Mouse (Mus musculus) heart, postnatal 14 days (tissue): ENCODE measurements around the gene Tbx21. TPM values are rescaled to one million over a fixed set of nuclear protein-coding genes. Genes with fewer than 3 reads are reported as not detected.

Source experiments
- DNase-seq, 2 experiments: peaks; one replicate each; pipeline ENCODE4 v3.0.0; 2021 to 2022
- intact Hi-C: fragments of 180-260 bp; cut with DNase I; formaldehyde crosslinking; loops from one replicate; pipeline ENCODE4 v1.15.1; 2025
- long read RNA-seq, 2 experiments: library from polyadenylated mRNA; stranded (forward); transcript quantifications; one replicate each; pipeline ENCODE4 v2.0.0; 2021
- total RNA-seq, 2 experiments: library from RNA; stranded (reverse); gene quantifications; 2 replicates each; pipeline ENCODE4 v1.2.3; 2021

Gene Tbx21
- under 1 TPM in 1 of 2 experiments, not detected in 1; 0.12 TPM for total RNA-seq
- long read RNA-seq, experiment 1: 0 reads
- long read RNA-seq, experiment 2: 0 reads

DNA sequence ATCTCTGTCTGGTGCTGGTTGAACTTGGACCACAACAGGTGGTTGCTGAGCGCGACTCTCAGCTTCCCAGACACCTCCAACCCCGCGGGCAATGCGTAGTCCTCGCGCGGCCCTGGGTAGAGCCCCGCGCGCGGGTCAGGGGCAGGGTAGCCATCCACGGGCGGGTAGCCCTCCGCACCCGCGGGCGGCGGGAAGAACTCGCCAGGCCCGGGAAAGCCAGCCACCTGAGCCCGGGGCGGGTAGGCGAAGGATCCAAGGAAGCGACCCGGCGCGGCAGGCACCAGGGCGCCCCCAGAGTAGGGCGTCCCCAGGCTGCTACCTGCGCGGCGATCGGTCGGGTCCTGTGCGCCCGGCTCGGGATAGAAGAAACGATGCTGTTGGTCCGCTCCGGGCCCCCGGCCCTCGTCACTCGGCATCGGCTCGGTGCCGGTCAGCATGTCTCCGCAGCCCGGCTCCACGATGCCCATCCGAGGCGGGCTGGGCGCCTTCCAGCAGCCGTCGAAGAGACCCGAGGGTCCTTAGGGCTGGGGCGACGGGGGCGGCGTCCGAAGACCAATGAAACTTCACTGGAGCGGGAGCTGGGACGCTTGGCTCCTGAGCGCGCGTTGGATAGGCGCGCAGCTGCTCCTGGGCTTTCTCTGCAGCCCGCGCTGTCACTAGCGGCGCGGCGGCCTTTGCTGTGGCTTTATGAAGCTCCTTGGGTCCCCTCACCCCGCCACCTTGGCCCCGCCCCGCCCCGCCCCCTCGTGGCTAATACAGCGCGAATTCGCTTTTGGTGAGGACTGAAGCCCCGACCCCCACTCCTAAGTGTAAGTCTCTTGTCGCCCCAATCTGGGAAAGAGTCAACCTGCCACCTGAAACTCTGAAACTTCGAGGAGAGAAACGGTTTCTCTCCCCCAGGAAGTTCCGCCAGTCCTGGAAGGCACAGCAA lies at the start of gene Tbx21:
Tbx21 (minus strand) TSS at position 661 of the 931 bp plus-strand sequence.
- DNase-seq: no peak
- intact Hi-C loops: no loop called here

- no peak for DNase-seq
- intact Hi-C loops: no loop called here
These were observed 45.2 kb upstream of the Tbx21 start for GRCm38 (mm10) chr11:97160341-97160740.

DNA sequence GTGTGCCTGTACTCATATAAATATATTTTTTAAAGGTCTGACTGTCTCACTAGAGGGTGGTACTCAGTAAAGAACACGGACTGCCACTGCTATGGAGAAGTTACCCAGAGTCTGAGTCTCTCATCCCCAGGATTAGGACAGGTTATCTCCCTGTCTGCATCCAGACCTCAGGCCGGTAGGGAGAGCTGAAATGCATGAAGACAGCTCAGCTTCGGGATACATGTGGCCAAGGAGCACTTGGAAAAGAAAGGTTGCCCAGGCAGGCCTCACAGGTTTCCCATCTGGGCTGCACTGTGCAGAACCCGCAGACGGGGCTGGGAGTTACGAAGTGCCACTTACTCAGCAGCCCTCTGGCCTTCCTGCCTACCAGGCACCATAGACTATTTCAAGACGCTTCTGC lies 41.9 kb upstream of the Tbx21 start:
- intact Hi-C loops: no loop called here

GRCm38 (mm10) chr11:97152662-97153287 lies 37.6 kb upstream of the Tbx21 start:
- intact Hi-C loops: no loop called here
- DNase-seq: no peak

More for the DNA sequence above, 41.9 kb upstream of the Tbx21 start:
- no peak for DNase-seq

DNA sequence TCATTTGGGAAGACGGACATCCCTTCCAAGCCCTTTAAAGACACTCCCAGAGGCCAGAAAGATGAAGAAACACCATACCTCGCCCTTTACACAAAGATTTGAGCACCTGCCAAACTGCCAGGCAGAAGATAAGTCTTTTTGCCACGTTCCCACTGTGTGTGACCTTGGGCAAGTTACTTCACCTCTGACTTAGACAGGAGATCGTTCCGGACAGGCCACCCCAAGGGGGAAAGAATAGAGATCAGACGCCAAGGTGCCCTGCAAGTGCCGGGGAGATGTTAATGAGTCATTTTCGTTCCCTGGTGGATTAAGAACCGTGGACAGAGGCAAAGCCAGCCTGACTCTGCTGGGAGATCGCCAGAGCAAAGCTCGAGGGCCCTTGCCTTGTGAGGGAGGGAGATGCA lies 36.9 kb upstream of the Tbx21 start:
- DNase-seq: peak; percentile 46 to 70
- intact Hi-C loops: no loop called here

DNA sequence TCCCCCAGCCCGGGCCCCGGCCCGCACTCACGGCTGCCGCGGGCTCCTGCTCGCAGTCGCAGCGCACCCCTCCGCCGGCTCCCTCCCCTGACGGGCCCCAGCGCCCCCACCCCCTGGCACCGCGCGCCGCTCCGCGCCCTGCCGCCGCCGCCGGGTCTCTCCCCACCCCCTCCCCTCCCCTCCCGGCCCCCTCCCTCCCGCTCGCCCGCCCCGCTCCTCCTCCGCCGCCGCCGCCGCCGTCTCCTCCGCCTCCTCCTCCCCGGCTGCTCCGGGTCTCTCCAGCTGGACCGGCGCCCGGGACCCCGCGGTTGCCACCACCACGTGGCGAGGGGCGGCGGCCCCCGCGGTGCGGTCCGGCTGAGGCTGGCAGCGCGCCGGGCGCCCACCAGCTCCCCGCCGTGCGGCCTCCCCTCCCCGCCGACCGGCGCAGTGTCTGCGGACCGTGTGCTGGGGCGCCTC lies 36.2 kb upstream of the Tbx21 start, which contains the start of gene Tbkbp1:
Tbkbp1 (minus strand) TSS at position 153 of the 459 bp plus-strand sequence.
- DNase-seq: peak; percentile 47 to 65
- intact Hi-C loops: no loop called here

DNA sequence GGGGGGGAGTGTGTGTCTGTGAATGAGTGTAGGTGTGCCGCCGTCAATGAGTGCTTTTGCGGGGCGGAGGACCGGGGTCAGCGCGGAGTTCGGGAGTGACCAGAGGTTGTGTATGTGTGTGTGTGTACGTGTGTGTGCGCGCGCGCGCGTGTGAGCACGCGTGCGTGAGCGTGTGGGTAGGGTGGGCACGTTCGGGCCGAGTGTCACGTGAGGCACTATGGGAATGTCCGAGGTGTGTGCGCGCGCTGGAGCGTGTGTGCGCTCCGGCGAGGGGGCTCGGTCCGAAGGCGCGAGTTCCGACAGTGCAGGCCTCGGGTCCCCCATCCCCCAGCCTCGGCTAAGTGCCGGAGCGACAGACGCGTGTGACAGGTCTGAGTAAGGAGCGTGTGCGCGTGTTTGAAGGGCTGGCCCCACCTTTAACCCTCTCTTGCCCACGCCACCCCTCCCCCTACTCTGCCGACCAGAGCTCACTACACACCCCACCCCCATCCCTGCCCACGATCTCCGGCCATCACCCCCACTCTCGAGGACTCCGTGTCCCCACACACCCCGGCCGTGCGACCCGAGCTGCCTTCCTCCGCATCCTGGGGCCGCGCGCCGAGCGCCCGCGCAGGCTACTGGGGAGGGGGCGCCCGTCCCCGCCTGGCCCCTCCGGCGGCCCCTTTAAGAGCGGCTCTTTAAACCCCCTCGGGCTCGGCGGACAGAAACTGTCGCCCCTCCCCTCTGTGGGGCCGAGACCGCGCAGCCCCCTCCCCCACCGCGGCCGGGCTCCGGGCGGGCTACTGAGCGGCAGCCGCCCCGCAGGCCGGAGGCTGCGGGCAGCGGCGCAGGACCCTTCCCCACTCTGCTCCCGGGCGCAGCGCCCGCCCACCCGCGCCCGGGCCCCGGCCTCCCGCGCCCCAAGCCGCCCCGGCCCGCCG lies 35.5 kb upstream of the Tbx21 start:
- intact Hi-C loops: no loop called here
- DNase-seq: peak; percentile 64

DNA sequence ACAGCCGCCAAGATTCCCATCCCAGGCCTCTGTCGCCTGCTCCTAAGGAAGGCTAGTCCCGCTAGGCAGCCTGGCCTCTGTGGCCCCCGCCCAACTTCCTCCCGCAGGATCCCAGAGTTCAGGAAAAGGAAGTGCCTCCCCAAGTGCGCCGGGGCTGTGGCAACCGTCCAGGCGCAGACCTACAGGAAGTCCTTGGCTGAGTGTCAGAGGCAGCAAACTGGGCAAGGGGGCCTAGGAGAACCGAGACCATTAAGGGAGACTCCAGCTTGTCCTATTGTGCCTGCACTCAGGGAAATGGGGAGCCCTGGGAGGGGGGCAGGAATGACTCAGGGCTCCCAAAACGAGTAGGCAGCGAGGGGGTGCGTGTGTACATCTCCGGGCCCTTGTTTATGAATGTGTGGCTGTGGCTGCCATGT lies 34.9 kb upstream of the Tbx21 start:
- intact Hi-C loops: loop anchor here (2.0 kb wide), 1 partner anchor 49 kb away; no protein-coding TSS in a partner anchor

DNA sequence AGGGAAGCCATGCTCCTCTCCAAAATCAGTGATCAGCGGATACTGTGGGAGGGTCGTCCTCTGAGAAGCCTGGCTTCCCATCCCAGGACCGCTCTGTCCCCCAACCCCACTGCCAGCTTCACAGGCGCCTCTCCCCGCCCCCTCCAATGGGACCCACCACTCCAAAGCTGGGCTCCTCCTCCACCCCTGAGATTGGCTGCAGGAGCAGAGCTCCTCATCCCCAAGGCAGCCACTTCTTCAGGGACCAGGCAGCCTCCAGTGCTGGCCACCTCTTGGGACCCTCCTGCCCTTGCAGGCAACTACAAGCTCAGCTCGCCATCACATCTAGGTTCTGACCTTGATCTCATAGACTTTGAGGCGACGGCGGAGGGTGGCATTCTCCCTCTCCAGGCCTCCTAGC lies 33.9 kb upstream of the Tbx21 start:
- DNase-seq: no peak
- intact Hi-C loops: loop anchor here (2.0 kb wide), 1 partner anchor 48 kb away; no protein-coding TSS in a partner anchor

More for the DNA sequence above, 34.9 kb upstream of the Tbx21 start:
- DNase-seq: peak; percentile 83 to 88

- intact Hi-C loops: loop anchor here (2.0 kb wide), 1 partner anchor 48 kb away; no protein-coding TSS in a partner anchor
- DNase-seq: no peak
These were observed 33.5 kb upstream of the Tbx21 start for GRCm38 (mm10) chr11:97148591-97148990.

DNA sequence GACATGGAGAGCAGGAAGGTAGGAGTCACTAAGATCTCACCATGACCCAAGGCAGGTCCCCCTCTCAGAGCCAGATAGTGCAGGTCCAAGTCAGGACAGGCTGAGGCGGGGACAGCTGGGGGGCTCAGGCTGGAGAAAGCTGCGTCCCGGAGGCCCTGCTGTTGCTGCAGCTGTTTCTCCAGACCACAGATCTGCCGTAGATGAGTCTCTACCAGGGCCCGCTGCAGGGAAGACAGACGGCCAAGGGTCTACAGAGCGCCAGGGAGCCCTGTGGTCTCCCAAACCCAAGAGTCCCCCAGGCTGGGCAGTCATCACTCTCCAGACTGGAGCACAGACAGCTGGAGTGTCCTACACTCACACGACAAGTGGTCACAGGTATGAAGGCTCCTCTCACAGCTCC lies 32.2 kb upstream of the Tbx21 start:
- DNase-seq: no peak
- intact Hi-C loops: loop anchor here (2.0 kb wide), 1 partner anchor 75 kb away; no protein-coding TSS in a partner anchor

DNA sequence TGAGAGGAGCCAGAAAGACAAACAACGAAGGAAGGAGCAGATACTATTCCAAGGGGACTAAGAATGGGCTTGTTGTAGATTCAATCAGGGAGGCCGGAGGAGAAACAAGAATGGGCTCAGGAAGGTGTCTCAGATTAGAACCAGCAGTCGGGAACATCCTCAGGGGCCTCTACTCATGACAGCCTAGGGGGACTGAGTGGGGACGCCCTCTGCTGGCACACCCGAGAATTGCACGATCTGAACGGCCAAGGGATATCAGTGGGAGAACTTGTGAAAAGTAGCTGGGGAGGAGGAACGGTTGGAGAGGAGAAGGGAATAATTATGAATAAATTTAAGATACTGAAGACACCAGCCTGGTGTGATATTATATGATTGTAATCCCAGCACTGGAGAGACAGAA lies 31.6 kb upstream of the Tbx21 start:
- DNase-seq: peak; percentile 74 to 85
- intact Hi-C loops: loop anchor here (2.0 kb wide), 1 partner anchor 74 kb away; no protein-coding TSS in a partner anchor

DNA sequence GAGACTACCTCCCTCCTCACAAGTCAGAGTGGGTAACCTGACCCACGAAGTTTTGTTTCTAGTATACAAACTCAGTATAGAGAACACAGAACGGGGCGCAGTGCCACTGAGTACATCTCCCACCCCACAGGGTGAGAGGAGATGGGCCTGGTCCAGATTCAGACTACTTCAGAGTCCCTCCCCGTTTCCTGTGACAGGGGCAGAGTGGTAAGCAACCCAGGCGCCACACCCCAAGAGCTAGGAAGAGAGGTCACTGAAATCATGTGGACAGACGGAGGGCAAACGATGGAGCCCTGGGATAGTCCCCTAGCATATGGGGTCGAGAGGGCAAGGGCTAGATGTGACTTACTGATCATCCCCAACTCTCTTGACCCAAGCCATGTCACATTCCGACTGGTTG lies 30.8 kb upstream of the Tbx21 start:
- intact Hi-C loops: loop anchor here (2.0 kb wide), 1 partner anchor 73 kb away; no protein-coding TSS in a partner anchor
- DNase-seq: no peak

- DNase-seq: no peak
- intact Hi-C loops: no loop called here
These were observed 30.2 kb upstream of the Tbx21 start for GRCm38 (mm10) chr11:97145320-97145719.

GRCm38 (mm10) chr11:97143196-97143900 lies 28.2 kb upstream of the Tbx21 start:
- no peak for DNase-seq
- intact Hi-C loops: no loop called here

DNA sequence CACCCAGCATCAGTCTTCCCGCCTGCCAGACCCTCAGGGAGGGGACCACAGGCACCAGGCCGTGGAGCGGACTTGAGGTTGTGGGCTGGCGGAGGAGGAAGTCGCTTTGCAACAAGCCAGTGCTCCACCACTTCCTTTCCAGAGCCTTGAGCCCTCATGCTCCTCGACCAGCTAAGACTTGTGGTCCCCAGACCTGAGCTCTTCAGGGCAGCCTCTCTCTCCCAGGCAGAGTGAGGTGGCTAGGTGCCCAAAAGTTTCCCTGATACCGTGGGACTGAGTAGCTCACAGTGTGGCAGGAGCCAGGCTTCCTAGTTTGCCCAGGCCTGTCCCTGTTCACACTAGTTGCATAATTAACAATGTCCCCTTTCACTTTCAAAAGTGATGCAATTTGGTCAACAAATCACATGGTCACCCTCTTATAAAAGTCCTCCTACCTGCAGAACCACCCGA lies 27.1 kb upstream of the Tbx21 start:
- intact Hi-C loops: no loop called here
- DNase-seq: no peak

DNA sequence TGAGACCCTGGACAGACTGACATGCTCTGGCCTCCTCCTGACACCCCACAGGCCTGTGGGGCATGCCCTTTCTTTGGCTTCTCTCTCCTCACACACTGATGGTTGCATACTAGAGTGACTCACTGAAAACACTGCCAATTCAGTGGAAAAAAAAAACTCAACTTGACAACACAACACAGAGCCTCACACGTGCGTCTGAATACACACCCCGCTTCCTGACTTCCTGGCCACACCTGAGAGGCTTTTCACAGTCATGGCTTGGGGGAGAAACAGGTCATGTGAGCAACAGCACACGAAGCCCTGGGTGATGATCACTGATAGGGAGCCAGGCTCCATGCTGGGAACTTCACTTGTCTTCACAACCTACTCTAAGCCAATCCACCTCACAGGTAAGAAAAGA lies 25.7 kb upstream of the Tbx21 start:
- intact Hi-C loops: no loop called here
- no peak for DNase-seq

- intact Hi-C loops: no loop called here
- no peak for DNase-seq
These were observed 24.1 kb upstream of the Tbx21 start for GRCm38 (mm10) chr11:97139256-97139655.

DNA sequence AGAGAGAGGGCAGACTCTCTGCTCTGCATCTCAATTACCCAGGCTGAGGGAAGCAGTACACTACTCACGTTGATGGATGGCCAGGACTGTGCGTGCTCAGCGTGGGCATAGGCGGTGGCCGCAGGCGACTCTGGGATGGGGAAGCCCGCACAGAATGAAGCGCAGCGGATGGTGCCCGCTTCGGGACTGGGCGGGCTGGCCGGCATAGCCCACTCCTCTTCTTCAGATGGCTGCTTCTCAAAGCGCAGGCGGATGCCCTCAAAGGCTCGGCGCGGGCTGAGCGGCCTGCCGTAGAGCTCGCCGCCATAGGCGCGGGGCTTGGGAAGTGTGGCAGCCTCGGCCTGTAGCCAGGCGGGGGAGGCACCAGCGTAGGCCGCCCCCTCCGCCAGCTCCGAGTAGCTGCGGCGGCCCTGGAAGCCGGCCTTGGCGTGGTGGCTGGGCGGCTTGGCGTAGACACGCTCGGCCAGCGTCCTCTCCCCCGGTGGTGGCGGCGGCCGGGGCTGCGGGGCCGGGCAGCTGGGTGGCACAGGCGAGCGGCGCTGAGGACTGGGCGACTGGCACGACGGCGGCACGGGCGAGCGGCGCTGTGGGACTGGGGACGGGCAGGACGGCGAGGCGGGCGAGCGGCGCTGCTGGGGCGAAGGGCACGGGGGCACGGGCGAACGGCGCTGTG lies 23.6 kb upstream of the Tbx21 start:
- peak in 1 of 2 experiments; percentile 33 for DNase-seq
- intact Hi-C loops: no loop called here
